Mouse (Mus musculus): ENCODE results near the gene Tmtc1. TPM values are rescaled to one million over a fixed set of nuclear protein-coding genes. Genes with fewer than 3 reads are reported as not detected.

Tmtc1 gene
- polyA plus RNA-seq, 1 experiment from 2014 or later = 0.81 TPM

DNA sequence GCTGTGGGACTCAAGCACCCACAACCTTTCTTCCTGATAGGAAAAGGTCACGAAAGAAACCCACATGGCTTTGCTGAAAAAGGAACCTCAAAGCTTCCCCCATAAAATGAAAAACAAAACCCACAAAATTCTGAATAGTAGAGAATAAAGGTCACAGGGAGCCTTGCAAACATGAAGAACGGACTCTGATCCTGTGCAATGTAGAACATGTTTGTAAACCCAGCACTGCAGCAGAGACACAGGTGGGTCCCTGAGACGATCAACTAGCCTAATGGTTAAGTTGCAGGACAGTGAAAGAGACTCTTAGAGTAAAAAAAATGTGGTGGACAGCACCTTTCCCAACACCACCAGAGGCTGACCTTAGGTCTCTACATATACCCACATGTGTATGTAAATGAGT lies 244.5 kb downstream of the Tmtc1 start:
- H3K9me3 ChIP-seq (replicated peaks; ENCODE audit: control insufficient read depth, low read length) = no peaks in the 10 kb centered on the region
- DNase-seq (ENCODE audit: low spot score) (no peak), ATAC-seq (replicated peaks; ENCODE audit: insufficient number of reproducible peaks, low FRiP score, low TSS enrichment, low read depth) (no peak)
- no peaks in the 10 kb centered on the region for H3K27me3 ChIP-seq (ENCODE audit: control insufficient read depth, insufficient read depth, low read length)
- 87% methylated on average over 3 of the region's 3 CpGs for WGBS
- no peaks in the 10 kb centered on the region for H3K4me1 ChIP-seq (ENCODE audit: control insufficient read depth, insufficient read depth, low read length)
- H3K27ac ChIP-seq (replicated peaks; ENCODE audit: low read depth, low read length) = no peak overlapping the region
- no peak overlapping the region for H3K4me3 ChIP-seq (ENCODE audit: low read depth, low read length)
- H3K9ac ChIP-seq (replicated peaks; ENCODE audit: low read length) = no peak overlapping the region
- no peaks in the 10 kb centered on the region; the same call in 1 of the 2 replicates for H3K36me3 ChIP-seq (replicated peaks; ENCODE audit: control insufficient read depth, insufficient read depth, low read depth, low read length)
- H3K4me2 ChIP-seq (ENCODE audit: low read depth, low read length) = no peak overlapping the region

DNA sequence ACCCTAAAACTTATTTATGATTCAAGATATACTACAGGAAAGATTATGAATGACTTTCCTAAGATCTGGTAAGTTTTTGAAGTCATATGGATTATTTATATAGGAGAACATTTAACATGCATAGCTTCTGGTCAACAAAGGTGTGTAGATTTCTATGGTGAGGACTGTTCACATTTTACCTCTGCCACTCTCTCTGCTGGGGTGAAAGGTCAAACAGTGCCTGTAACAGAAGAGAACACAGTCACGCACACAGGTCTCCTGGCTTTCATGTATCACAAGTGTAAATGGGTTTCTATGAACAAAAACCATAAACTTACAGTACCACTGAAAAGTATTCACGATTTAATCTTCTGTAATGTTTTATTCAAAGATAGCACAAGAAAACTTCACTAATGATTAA lies 245.0 kb downstream of the Tmtc1 start:
- H3K4me3 ChIP-seq (ENCODE audit: low read depth, low read length) = no peak overlapping the region
- no peak for ATAC-seq (replicated peaks; ENCODE audit: insufficient number of reproducible peaks, low FRiP score, low TSS enrichment, low read depth)
- H3K9ac ChIP-seq (replicated peaks; ENCODE audit: low read length) = no peak overlapping the region
- H3K9me3 ChIP-seq (replicated peaks; ENCODE audit: control insufficient read depth, low read length) = no peaks in the 10 kb centered on the region
- H3K27me3 ChIP-seq (ENCODE audit: control insufficient read depth, insufficient read depth, low read length) = no peaks in the 10 kb centered on the region
- peaks cover 3% of the 10 kb centered on the region; the same call in 1 of the 2 replicates for H3K36me3 ChIP-seq (replicated peaks; ENCODE audit: control insufficient read depth, insufficient read depth, low read depth, low read length)
- no peak overlapping the region for H3K27ac ChIP-seq (replicated peaks; ENCODE audit: low read depth, low read length)
- no peak for DNase-seq (ENCODE audit: low spot score)
- no peaks in the 10 kb centered on the region for H3K4me1 ChIP-seq (ENCODE audit: control insufficient read depth, insufficient read depth, low read length)
- H3K4me2 ChIP-seq (ENCODE audit: low read depth, low read length) = no peak overlapping the region
- WGBS = 87% methylated on average over 2 of the region's 2 CpGs

DNA sequence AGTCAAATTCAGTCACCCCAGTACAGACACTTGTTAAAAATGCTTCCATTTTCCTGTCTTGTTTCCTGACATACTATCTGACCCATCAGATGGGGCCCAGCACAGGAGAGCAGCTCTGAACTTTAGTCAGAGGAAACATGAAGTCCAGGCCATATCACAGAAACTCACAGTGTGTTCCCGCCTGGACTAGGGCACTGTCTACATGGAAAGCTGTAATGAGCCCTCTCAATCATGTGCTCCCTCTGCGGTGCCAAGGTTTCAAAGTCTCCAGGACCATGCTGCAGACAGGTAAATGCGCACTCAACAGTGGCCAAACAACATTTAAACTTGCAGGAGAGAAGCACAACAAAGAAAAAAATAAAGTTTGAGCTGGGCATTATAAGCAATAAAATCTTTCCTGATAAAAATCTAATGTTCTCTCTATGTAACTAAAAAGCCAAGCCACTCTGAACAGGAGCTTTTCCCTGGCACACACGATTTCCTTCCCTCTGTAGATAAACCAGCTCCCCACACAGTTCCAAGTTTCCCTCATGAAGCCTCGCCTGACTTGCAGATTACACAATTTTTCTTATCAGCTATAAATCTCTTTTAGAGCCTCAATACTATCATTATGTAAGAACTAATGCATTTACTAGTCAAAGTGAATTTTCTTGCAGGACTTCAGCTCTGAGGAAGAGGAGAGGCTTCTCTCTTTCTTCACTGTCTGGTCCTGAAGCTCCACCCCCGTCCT lies 250.1 kb downstream of the Tmtc1 start:
- WGBS = 90% methylated on average over 6 of the region's 6 CpGs

DNA sequence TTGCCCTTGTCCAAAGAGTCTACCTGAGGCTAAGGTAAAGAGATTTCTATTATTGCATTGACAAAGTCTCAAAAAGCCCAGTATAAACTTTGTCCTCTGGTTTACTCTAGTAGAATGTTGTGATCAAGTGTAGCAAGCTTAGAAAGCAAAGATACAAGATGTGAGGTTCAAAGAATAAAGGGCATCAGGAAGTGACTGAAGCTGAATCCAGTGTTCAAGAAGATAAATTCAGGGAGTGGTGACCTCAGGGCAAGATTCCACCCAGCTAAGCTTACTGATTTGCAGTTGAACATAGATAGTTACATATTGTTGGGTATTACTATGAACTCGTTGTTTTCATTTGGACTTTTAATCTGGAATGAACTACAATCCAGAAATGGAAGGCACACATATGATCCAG lies 258.5 kb downstream of the Tmtc1 start:
- Histone ChIP-seq H3K4me3 (ENCODE audit: low read depth, low read length) (no peak overlapping the region), H3K36me3 (replicated peaks; ENCODE audit: control insufficient read depth, insufficient read depth, low read depth, low read length) (peaks cover 3% of the 10 kb centered on the region), H3K4me2 (ENCODE audit: low read depth, low read length) (no peak overlapping the region), H3K27me3 (ENCODE audit: control insufficient read depth, insufficient read depth, low read length) (no peaks in the 10 kb centered on the region), H3K9me3 (replicated peaks; ENCODE audit: control insufficient read depth, low read length) (no peaks in the 10 kb centered on the region), H3K4me1 (ENCODE audit: control insufficient read depth, insufficient read depth, low read length) (no peaks in the 10 kb centered on the region), H3K9ac (replicated peaks; ENCODE audit: low read length) (no peak overlapping the region), H3K27ac (replicated peaks; ENCODE audit: low read depth, low read length) (no peak overlapping the region)
- WGBS = 92% methylated on average over 1 of the region's 1 CpGs
- ATAC-seq (replicated peaks; ENCODE audit: insufficient number of reproducible peaks, low FRiP score, low TSS enrichment, low read depth) = no peak
- DNase-seq (ENCODE audit: low spot score) = no peak

More for the DNA sequence above, 250.1 kb downstream of the Tmtc1 start:
- Histone ChIP-seq H3K36me3 (replicated peaks; ENCODE audit: control insufficient read depth, insufficient read depth, low read depth, low read length) (peaks cover 3% of the 10 kb centered on the region; the same call in 1 of the 2 replicates), H3K4me3 (ENCODE audit: low read depth, low read length) (no peak overlapping the region), H3K9ac (replicated peaks; ENCODE audit: low read length) (no peak overlapping the region), H3K4me2 (ENCODE audit: low read depth, low read length) (no peak overlapping the region), H3K9me3 (replicated peaks; ENCODE audit: control insufficient read depth, low read length) (no peaks in the 10 kb centered on the region), H3K27ac (replicated peaks; ENCODE audit: low read depth, low read length) (no peak overlapping the region), H3K27me3 (ENCODE audit: control insufficient read depth, insufficient read depth, low read length) (no peaks in the 10 kb centered on the region), H3K4me1 (ENCODE audit: control insufficient read depth, insufficient read depth, low read length) (no peaks in the 10 kb centered on the region)
- no peak for ATAC-seq (replicated peaks; ENCODE audit: insufficient number of reproducible peaks, low FRiP score, low TSS enrichment, low read depth)
- no peak for DNase-seq (ENCODE audit: low spot score)

Other genes with a start within 250 kb of the Tmtc1 start
- gene Ergic2, start 232.0 kb downstream of the Tmtc1 start, polyA plus RNA-seq (2014; fragmentation: Nextera tagmentation; extraction: Ambion mirVana) = 215 and 240 TPM in 2 replicates